Mouse (Mus musculus): ENCODE results near the gene Tedc2. TPM values are rescaled to one million over a fixed set of nuclear protein-coding genes. Genes with fewer than 3 reads are reported as not detected.

Gene Tedc2
- 7.5 and 10.8 TPM in 2 replicates for polyA plus RNA-seq (2012; rRNA removed)

DNA sequence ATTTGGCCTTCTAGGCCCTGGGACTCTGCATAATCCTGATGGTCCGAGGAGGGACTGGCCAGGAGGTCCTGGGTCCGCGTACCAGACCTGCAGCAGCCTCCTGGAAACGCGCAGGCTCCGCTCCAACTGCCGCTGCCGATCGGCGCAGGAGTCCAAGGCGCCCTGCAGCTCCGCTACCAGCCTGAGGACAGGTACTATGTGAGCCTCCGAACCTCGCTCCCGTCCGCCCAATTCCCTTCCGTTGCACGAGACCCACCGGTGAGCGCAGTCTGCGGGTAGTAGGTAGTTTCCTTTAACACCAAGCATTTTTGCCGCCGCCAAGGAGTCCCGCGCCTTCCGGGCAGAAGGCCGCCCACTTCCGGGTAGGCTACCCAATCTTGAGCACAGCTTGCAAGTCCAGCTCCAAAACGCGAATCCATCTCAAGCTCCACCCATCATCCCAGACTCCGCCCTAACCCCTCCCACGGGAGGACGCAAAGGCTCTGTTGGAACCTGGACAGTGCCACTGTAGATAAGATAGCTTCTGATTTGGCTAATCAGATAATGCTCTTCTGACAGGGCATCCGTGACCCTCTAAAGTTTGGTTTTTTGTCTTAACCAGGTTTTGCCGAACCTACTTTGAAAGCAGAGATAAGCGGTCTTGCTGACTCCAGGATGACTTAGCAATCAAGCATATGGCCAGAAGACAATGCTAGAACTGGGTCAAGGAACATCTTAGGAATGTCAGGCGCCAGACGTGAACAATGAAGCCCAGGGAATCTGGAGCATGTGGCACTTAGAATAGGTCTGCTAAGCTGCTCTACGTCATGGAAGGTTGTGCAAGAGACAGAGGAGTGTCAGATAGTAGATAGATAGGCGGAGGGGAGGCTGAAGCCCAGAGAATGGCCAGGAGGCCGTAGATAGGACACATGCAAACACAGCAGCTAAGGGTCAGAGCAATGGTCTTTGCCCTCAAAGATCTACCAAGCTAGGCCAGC is at the start of gene Tedc2:
Gene Tedc2 (minus strand): TSS at position 417 of the 977 bp plus-strand sequence.
- Histone ChIP-seq H3K4me3 (ENCODE audit: extremely low read depth, insufficient read depth, insufficient read length) (peak within 1 kb of the TSS; percentile 78), H3K4me1 (ENCODE audit: control insufficient read depth, insufficient read depth, insufficient read length) (0 out of 2 replicates have a peak, but pooled peaks cover 3% of the 10 kb centered on the region), H3K27ac (ENCODE audit: insufficient read depth, low read length) (peak within 1 kb of the TSS; percentile 15; the same call in 1 of the 2 replicates), H3K36me3 (ENCODE audit: control insufficient read depth, insufficient read depth, low read length) (peaks cover 10% of the 10 kb centered on the region), H3K27me3 (ENCODE audit: control insufficient read depth, insufficient read depth, low read length) (no peaks in the 10 kb centered on the region)
- DNase-seq (ENCODE audit: low read depth in 1 of 2, low spot score in 2 of 2): peak; percentile 75 to 86
- WGBS: 8% methylated on average over 41 of the region's 41 CpGs
- TF ChIP-seq POLR2A (IDR thresholded peaks at IDR 0.05; ENCODE audit: low read depth, low read length): no peak
- TF ChIP-seq CTCF (IDR thresholded peaks at IDR 0.05; ENCODE audit: extremely low read depth, insufficient read depth, insufficient read length, insufficient replicate concordance): no peak

DNA sequence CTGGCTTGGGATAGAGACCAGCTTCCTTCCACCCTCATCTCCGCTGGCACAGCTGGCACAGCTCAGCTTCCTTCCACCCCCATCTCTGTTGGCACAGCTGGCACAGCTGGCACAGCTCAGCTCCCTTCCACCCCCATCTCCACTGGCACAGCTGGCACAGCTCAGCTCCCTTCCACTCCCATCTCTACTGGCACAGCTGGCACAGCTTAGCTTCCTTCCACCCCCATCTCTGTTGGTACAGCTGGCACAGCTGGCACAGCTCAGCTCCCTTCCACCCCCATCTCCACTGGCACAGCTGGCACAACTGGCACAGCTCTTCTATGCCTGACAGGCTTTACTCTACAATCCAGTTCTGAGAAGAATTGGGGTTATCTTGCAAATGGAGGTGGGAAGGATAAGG is 46.5 kb upstream of the Tedc2 start:
- no peaks in the 10 kb centered on the region for H3K4me1 ChIP-seq (ENCODE audit: control insufficient read depth, insufficient read depth, insufficient read length)
- H3K27me3 ChIP-seq (ENCODE audit: control insufficient read depth, insufficient read depth, low read length): no peaks in the 10 kb centered on the region
- H3K36me3 ChIP-seq (ENCODE audit: control insufficient read depth, insufficient read depth, low read length): no peaks in the 10 kb centered on the region
- DNase-seq (ENCODE audit: low read depth in 1 of 2, low spot score in 2 of 2): no peak
- 43% methylated on average over 1 of the region's 1 CpGs for WGBS
- TF ChIP-seq POLR2A (IDR thresholded peaks at IDR 0.05; ENCODE audit: low read depth, low read length): no peak
- no peak for TF ChIP-seq CTCF (IDR thresholded peaks at IDR 0.05; ENCODE audit: extremely low read depth, insufficient read depth, insufficient read length, insufficient replicate concordance)
- H3K27ac ChIP-seq (ENCODE audit: insufficient read depth, low read length): no peak overlapping the region
- H3K4me3 ChIP-seq (ENCODE audit: extremely low read depth, insufficient read depth, insufficient read length): no peak overlapping the region

- Histone ChIP-seq H3K36me3 (ENCODE audit: control insufficient read depth, insufficient read depth, low read length) (no peaks in the 10 kb centered on the region), H3K4me3 (ENCODE audit: extremely low read depth, insufficient read depth, insufficient read length) (no peak overlapping the region), H3K27me3 (ENCODE audit: control insufficient read depth, insufficient read depth, low read length) (no peaks in the 10 kb centered on the region), H3K27ac (ENCODE audit: insufficient read depth, low read length) (no peak overlapping the region), H3K4me1 (ENCODE audit: control insufficient read depth, insufficient read depth, insufficient read length) (peaks cover 5% of the 10 kb centered on the region; the same call in 1 of the 2 replicates)
- no peak for DNase-seq (ENCODE audit: low read depth in 1 of 2, low spot score in 2 of 2)
- TF ChIP-seq CTCF (IDR thresholded peaks at IDR 0.05; ENCODE audit: extremely low read depth, insufficient read depth, insufficient read length, insufficient replicate concordance) (no peak), POLR2A (IDR thresholded peaks at IDR 0.05; ENCODE audit: low read depth, low read length) (no peak)
- 89% methylated on average over 2 of the region's 2 CpGs for WGBS
These were observed 44.1 kb upstream of the Tedc2 start for GRCm38 (mm10) chr17:24264766-24265165.

DNA sequence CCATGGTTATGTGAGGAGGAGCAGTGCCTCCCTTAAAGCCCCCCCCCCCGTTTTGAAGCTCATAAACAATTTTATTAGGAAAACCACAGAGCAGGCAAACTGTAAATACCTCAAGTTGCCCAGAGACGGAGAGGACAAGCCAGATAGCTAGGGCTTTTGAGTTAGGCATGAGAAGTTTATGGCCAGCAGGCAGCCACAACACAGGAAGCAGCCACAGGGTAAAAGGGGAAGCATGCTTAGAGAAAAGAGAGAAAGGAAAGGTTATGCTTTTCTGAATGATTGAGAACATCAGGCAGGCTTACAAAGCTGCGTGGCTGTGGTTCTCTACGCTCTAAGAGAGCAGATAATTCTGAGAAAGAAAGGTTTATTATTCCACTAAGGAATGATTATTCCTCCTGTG is 39.9 kb upstream of the Tedc2 start:
- Histone ChIP-seq H3K4me1 (ENCODE audit: control insufficient read depth, insufficient read depth, insufficient read length) (peaks cover 5% of the 10 kb centered on the region; the same call in 1 of the 2 replicates), H3K27ac (ENCODE audit: insufficient read depth, low read length) (peak overlapping the region; percentile 49; the same call in 1 of the 2 replicates), H3K27me3 (ENCODE audit: control insufficient read depth, insufficient read depth, low read length) (no peaks in the 10 kb centered on the region), H3K4me3 (ENCODE audit: extremely low read depth, insufficient read depth, insufficient read length) (no peak overlapping the region), H3K36me3 (ENCODE audit: control insufficient read depth, insufficient read depth, low read length) (no peaks in the 10 kb centered on the region)
- WGBS: 14% methylated on average over 4 of the region's 4 CpGs
- DNase-seq (ENCODE audit: low read depth in 1 of 2, low spot score in 2 of 2): no peak
- TF ChIP-seq POLR2A (IDR thresholded peaks at IDR 0.05; ENCODE audit: low read depth, low read length) (no peak), CTCF (IDR thresholded peaks at IDR 0.05; ENCODE audit: extremely low read depth, insufficient read depth, insufficient read length, insufficient replicate concordance) (no peak)

DNA sequence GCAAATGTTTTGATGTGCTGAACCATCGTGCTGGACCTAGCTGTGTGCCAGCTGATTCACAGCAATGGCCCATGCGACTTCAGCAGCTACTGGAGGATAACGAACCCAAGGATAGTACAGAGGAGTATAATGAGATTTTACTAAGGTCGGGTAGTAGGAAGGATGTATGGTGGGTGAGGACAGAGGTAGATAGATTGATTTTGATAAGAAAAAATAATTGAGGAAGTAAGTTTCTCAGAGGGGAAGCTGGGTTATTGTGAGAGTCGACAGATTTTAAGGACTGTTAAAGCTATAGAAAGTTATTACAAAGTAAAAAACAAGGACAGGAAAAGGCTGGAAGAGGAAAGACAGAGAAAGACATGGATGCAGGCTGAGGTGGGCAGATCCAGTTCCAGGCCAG is 39.1 kb upstream of the Tedc2 start:
- Histone ChIP-seq H3K36me3 (ENCODE audit: control insufficient read depth, insufficient read depth, low read length) (no peaks in the 10 kb centered on the region), H3K27ac (ENCODE audit: insufficient read depth, low read length) (peak overlapping the region; percentile 46; the same call in 1 of the 2 replicates), H3K4me1 (ENCODE audit: control insufficient read depth, insufficient read depth, insufficient read length) (peaks cover 5% of the 10 kb centered on the region; the same call in 1 of the 2 replicates), H3K27me3 (ENCODE audit: control insufficient read depth, insufficient read depth, low read length) (no peaks in the 10 kb centered on the region), H3K4me3 (ENCODE audit: extremely low read depth, insufficient read depth, insufficient read length) (no peak overlapping the region)
- TF ChIP-seq POLR2A (IDR thresholded peaks at IDR 0.05; ENCODE audit: low read depth, low read length) (no peak), CTCF (IDR thresholded peaks at IDR 0.05; ENCODE audit: extremely low read depth, insufficient read depth, insufficient read length, insufficient replicate concordance) (no peak)
- no peak for DNase-seq (ENCODE audit: low read depth in 1 of 2, low spot score in 2 of 2)
- 14% methylated on average over 5 of the region's 5 CpGs for WGBS

- Histone ChIP-seq H3K4me3 (ENCODE audit: extremely low read depth, insufficient read depth, insufficient read length) (no peak overlapping the region), H3K27me3 (ENCODE audit: control insufficient read depth, insufficient read depth, low read length) (no peaks in the 10 kb centered on the region), H3K36me3 (ENCODE audit: control insufficient read depth, insufficient read depth, low read length) (no peaks in the 10 kb centered on the region), H3K27ac (ENCODE audit: insufficient read depth, low read length) (no peak overlapping the region), H3K4me1 (ENCODE audit: control insufficient read depth, insufficient read depth, insufficient read length) (peaks cover 5% of the 10 kb centered on the region; the same call in 1 of the 2 replicates)
- no peak for DNase-seq (ENCODE audit: low read depth in 1 of 2, low spot score in 2 of 2)
- no peak for TF ChIP-seq CTCF (IDR thresholded peaks at IDR 0.05; ENCODE audit: extremely low read depth, insufficient read depth, insufficient read length, insufficient replicate concordance)
- TF ChIP-seq POLR2A (IDR thresholded peaks at IDR 0.05; ENCODE audit: low read depth, low read length): no peak
- WGBS: 49% methylated on average over 4 of the region's 4 CpGs
These were observed 38.3 kb upstream of the Tedc2 start for GRCm38 (mm10) chr17:24258981-24259380.
